Mouse (Mus musculus): Measurements from ENCODE around the gene Col4a4.

- peak; percentile 38 for TF ChIP-seq CTCF (IDR thresholded peaks at IDR 0.05; ENCODE audit: low read depth, low read length)
- TF ChIP-seq TAL1 (conservative IDR thresholded peaks at IDR 0.05; ENCODE audit: low read depth, low read length), result no peak
- no peak for TF ChIP-seq POLR2AphosphoS5 (IDR thresholded peaks at IDR 0.05; ENCODE audit: insufficient replicate concordance, low read depth, low read length)
- TF ChIP-seq GATA1 (IDR thresholded peaks at IDR 0.05; ENCODE audit: borderline replicate concordance, low read length), result no peak
Measured at GRCm38 (mm10) chr1:82571758-82572157, 14.9 kb downstream of the Col4a4 start.

Data from G1E (cell line).